Mouse (Mus musculus) kidney, adult 2 months (tissue): ENCODE data around the gene Arl4c. TPM values are rescaled to one million over a fixed set of nuclear protein-coding genes. Genes with fewer than 3 reads are reported as not detected.

ENCODE experiments used
- DNase-seq: peaks from one replicate; pipeline ENCODE4 v3.0.0; 2021
- H3K27ac ChIP-seq: fragments of 200-500 bp; 2 replicates; pipeline ENCODE4 v1.5.1; 2012; ENCODE audit warnings: low read depth, low read length, control low read depth, inconsistent platforms; ENCODE audit not compliant: insufficient read depth
- H3K27me3 ChIP-seq: fragments of 200-500 bp; replicated peaks from 2 replicates; pipeline ENCODE4 v1.6.1; 2012; ENCODE audit warnings: mild to moderate bottlenecking, moderate library complexity, low read length, inconsistent platforms; ENCODE audit not compliant: control insufficient read depth, insufficient read depth
- H3K36me3 ChIP-seq: fragments of 200-500 bp; 2 replicates; pipeline ENCODE4 v1.6.1; 2012; ENCODE audit warnings: mild to moderate bottlenecking, moderate library complexity, low read length, inconsistent platforms; ENCODE audit not compliant: control insufficient read depth, insufficient read depth
- H3K4me1 ChIP-seq: fragments of 200-500 bp; 2 replicates; pipeline ENCODE4 v1.6.1; 2011; ENCODE audit warnings: low read length; ENCODE audit not compliant: control insufficient read depth, insufficient read depth
- H3K4me3 ChIP-seq: fragments of 200-500 bp; 2 replicates; pipeline ENCODE4 v1.5.1; 2011; ENCODE audit warnings: mild to moderate bottlenecking, low read depth, low read length, control low read depth; ENCODE audit not compliant: insufficient read depth
- CTCF ChIP-seq: fragments of 200-500 bp; conservative IDR thresholded peaks from 2 replicates; pipeline ENCODE4 v1.5.1; 2011; ENCODE audit warnings: low read depth, mild to moderate bottlenecking, control low read depth, low read length, moderate library complexity, mixed read lengths; ENCODE audit not compliant: insufficient read depth, insufficient read length
- POLR2A ChIP-seq: fragments of 200-500 bp; IDR thresholded peaks from one replicate; pipeline ENCODE4 v1.6.1; 2011; ENCODE audit warnings: low read depth, low read length, control low read depth
- WGBS: fragments of 180-500 bp; shearing (Covaris S2); methylation state at CpG from one replicate; pipeline ENCODE4 v1.1.7; 2018; 5-methylcytosine and 5-hydroxymethylcytosine counted together
- polyA plus RNA-seq: library from polyadenylated mRNA; depleted of rRNA; stranded (reverse); fragments of >200 nt; gene quantifications from 2 replicates; pipeline ENCODE4 v1.2.3, GENCODE M21; 2012

The Arl4c gene
- polyA plus RNA-seq, 1 experiment = 6.1 TPM

DNA sequence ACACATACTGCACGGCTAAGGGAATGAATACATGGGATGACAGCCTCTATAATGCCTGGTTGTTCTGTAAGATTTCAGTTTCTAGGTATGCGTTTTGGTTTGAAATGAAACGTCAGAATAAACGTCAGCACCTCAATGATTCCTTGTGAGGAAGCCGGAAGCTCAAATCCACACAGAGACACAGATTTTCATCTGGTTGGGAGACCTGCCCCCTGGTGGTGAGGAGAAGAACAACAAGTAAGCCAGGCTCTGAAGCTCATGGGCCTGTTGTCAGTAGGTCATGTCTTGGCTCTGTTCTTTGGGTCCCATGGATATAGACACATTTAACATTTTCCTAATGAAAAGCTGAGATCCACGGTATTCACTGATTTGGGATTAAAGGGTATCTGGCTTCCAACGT, 40.4 kb upstream of the Arl4c start:
- H3K36me3 ChIP-seq = no peaks in the 10 kb centered on the region
- WGBS = 43% methylated on average over 7 of the region's 7 CpGs
- no peak overlapping the region for H3K27ac ChIP-seq
- peak; percentile 36 for DNase-seq
- TF ChIP-seq POLR2A = no peak
- TF ChIP-seq CTCF = peak; percentile 78
- H3K4me1 ChIP-seq = no peaks in the 10 kb centered on the region
- H3K27me3 ChIP-seq = no peaks in the 10 kb centered on the region
- H3K4me3 ChIP-seq = no peak overlapping the region

GRCm38 (mm10) chr1:88739546-88739945, 37.5 kb upstream of the Arl4c start:
- Histone ChIP-seq H3K4me1 (no peaks in the 10 kb centered on the region), H3K36me3 (no peaks in the 10 kb centered on the region), H3K27me3 (no peaks in the 10 kb centered on the region), H3K27ac (no peak overlapping the region), H3K4me3 (no peak overlapping the region)
- DNase-seq = no peak
- 49% methylated on average over 4 of the region's 4 CpGs for WGBS
- TF ChIP-seq CTCF (no peak), POLR2A (no peak)

DNA sequence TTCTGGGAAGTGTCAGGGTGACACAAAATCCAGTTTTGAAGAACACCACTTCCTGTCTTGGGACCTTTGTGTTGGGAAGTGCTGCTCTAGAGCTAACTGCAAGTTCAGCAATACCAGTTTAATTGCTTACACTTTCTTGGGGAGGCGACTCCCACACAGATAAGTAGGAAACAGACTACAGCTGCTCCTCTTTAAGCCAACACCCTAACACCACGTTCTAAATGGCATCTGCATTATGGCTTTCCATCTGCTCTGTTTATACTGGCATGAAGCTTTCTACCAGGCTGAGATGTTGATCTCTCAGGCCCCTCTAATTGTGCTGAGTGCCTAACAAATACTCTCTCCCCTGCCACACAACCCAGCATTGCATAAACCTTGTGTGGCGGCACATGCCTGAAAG, 36.9 kb upstream of the Arl4c start:
- H3K36me3 ChIP-seq = no peaks in the 10 kb centered on the region
- no peak overlapping the region for H3K27ac ChIP-seq
- DNase-seq = no peak
- no peaks in the 10 kb centered on the region for H3K27me3 ChIP-seq
- no peak overlapping the region for H3K4me3 ChIP-seq
- no peaks in the 10 kb centered on the region for H3K4me1 ChIP-seq
- TF ChIP-seq POLR2A = no peak
- no peak for TF ChIP-seq CTCF
- 57% methylated on average over 3 of the region's 3 CpGs for WGBS

DNA sequence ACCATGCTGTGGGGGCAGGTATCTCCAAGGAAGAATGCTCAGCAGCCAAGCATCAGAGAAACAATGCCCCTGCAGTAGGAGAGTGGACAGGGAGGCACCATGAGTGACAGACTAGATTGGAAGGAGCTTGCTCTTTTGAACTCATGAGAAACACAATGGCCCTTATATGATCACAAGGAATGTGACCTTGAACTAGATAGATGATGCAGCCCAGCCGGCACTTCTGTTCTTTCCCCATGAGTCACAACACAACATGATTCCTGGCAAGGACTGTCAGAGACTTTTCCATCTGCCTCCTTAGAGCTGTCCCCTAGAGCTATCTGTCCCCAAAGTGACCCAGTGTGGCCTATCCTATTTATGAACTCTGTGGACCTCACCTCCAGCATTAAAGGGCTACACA, 27.5 kb upstream of the Arl4c start:
- TF ChIP-seq CTCF (no peak), POLR2A (no peak)
- Histone ChIP-seq H3K27ac (no peak overlapping the region), H3K4me1 (no peaks in the 10 kb centered on the region), H3K27me3 (no peaks in the 10 kb centered on the region; the same call in none of the 2 replicates), H3K36me3 (no peaks in the 10 kb centered on the region), H3K4me3 (no peak overlapping the region)
- WGBS = 79% methylated on average over 1 of the region's 1 CpGs
- DNase-seq = no peak

GRCm38 (mm10) chr1:88727369-88727768, 25.3 kb upstream of the Arl4c start:
- H3K27ac ChIP-seq = no peak overlapping the region
- no peaks in the 10 kb centered on the region; the same call in none of the 2 replicates for H3K27me3 ChIP-seq
- H3K4me3 ChIP-seq = no peak overlapping the region
- DNase-seq = no peak
- H3K4me1 ChIP-seq = no peaks in the 10 kb centered on the region
- TF ChIP-seq POLR2A (no peak), CTCF (no peak)
- 96% methylated on average over 1 of the region's 1 CpGs for WGBS
- no peaks in the 10 kb centered on the region for H3K36me3 ChIP-seq

GRCm38 (mm10) chr1:88725716-88726115, 23.7 kb upstream of the Arl4c start:
- no peak for DNase-seq
- no peak for TF ChIP-seq POLR2A
- no peak for TF ChIP-seq CTCF
- Histone ChIP-seq H3K27ac (no peak overlapping the region), H3K4me3 (no peak overlapping the region), H3K4me1 (no peaks in the 10 kb centered on the region), H3K27me3 (no peaks in the 10 kb centered on the region; the same call in none of the 2 replicates), H3K36me3 (no peaks in the 10 kb centered on the region)
- 57% methylated on average over 1 of the region's 1 CpGs for WGBS

DNA sequence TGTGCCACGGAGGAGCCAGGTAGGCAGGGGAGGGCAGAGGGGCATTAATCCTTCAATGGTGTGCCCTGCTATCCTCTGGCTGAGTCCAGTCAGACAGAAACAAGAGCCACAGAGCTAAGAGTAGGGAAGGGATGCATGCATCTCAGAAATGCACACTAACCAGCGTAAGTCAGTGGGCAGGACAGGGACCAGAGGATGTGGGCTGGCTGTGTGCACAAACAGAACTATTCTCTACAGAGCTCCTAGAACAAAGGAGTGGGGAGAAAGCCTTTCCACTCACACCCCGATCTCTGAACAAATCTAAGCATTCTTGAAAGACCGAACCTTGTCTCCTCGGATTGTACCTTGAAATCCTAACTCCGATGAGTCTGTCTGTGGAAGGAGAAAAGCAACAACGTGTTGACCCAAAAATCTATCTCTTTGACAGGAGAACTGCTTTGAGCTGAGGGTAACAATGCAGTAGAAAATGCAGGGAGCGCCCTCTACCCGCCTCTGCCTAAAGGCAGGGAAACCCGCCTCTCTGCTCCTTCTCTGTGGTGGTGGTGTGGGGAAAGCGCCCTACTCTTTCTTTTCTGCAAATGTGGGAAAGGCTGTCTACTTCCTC, 18.7 kb upstream of the Arl4c start:
- no peaks in the 10 kb centered on the region for H3K36me3 ChIP-seq
- H3K27ac ChIP-seq = no peak overlapping the region
- no peaks in the 10 kb centered on the region for H3K4me1 ChIP-seq
- 54% methylated on average over 11 of the region's 11 CpGs for WGBS
- no peak overlapping the region for H3K4me3 ChIP-seq
- TF ChIP-seq POLR2A = no peak
- no peak for TF ChIP-seq CTCF
- no peaks in the 10 kb centered on the region; the same call in 1 of the 2 replicates for H3K27me3 ChIP-seq
- no peak for DNase-seq
